Mouse (Mus musculus): ENCODE data around the gene Fezf1.

DNA sequence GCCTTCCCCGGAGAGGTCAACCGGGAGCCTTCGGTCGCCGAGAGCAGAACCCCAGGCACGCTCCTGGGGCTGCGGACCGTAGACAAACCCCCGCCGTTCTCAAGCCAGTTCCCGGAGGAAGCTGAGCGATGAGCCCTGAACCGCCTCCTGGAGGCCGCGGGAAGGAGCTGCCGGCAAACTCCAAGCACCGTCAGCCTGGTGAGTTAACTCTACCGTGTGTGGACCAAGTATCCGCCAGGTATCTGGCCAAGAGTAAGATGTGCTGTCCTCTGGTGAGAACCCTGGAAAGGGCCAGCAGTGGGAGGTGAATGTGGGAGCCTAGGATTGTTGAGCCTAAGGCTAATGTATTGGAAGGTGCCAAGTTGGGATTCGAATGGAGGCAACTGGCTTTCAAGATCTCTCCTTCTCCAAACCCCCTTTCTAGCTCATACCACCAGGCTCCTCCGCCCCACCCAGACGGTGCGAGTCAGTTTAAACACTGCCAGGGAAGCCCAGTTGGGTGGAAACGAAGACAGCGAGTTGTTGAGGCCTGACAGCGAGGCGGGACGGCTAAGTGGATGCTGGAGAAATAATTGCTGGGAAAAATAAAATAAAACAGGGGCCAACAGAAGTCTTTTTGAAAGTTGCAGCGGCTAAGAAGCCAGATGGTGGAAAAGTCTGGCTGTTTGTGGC lies 1.6 kb upstream of the Fezf1 start:
- no peak for TF ChIP-seq CTCF (IDR thresholded peaks at IDR 0.05; ENCODE audit: insufficient read depth, low read depth, low read length)
- TF ChIP-seq POLR2A (IDR thresholded peaks at IDR 0.05; ENCODE audit: insufficient read depth, low read depth, low read length): no peak

All from olfactory bulb, adult 2 months (tissue).